Mouse (Mus musculus): ENCODE measurements around the gene Ptpn14.

Ptpn14 gene

DNA sequence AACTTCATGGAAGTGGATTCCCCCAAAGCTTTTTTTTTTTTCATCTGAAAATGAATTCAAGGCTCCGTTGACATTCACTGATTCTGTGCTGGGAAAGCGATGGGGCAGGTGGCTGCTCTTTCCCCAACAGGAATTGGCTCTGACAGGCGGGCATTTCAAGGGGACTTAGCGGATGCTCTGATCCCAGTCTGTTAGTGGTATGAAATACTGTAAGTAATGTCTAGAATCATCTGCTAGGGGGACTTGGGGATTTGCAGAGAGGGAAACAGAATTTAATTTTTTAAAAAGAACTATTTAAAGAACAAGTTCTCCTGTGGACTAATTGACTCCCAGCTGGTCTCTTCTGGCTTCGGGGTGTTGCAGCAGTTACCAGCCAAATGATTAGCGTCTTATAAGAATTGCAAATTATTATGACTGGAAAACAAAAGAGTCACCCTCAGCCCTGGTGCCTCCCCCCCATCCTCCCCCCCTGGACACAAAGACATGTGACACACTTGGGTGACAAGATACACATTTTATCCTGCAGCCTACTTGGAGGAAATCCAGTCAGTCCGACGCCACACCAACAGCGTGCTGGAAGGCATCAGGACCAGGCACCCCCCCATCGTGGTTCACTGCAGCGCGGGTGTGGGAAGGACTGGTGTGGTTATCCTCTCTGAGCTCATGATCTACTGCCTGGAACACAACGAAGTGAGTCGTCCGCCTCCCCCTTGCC, 136.9 kb downstream of the Ptpn14 start:
- DNase-seq (ENCODE audit: low read depth, low spot score): no peak

DNA sequence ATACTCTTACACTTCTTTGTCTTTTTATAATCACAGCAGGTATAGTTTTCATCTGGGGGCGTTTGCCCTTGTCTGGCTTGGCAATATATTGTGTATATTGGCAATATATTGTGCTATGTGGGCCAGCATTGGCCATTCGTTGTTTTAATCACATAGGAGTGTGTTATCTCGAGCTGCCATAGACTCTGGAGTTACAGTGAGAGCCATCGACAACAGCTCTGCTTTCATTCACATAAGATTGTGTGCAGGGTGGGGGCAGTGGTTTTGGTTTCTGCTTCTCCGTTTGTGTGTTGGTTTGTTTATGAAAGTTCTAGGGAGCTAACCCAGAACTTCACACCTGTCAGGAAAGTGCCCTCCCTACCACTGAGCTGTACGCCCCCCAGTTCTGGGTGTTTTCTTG, 138.6 kb downstream of the Ptpn14 start:
- DNase-seq (ENCODE audit: low read depth, low spot score): no peak

DNA sequence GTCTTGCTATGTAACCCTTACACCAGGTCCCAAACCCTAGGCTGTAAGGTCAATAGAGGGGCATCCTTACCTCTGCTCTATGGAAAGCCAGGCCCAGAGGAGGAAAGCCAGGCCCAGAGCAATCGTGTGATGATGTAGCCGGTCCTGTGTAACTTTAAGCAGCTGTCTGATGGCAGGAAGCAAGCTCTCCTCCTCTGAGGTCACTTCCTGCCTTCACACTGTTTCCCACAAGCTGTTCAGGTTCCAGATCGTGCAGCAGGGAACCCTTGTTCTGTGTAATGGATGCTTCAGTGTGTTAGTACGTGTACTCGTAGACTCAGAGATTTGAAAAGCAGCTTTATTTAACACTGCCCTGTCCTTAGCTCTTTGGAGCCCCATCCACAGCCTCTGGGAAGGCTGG, 139.0 kb downstream of the Ptpn14 start:
- no peak for DNase-seq (ENCODE audit: low read depth, low spot score)

DNA sequence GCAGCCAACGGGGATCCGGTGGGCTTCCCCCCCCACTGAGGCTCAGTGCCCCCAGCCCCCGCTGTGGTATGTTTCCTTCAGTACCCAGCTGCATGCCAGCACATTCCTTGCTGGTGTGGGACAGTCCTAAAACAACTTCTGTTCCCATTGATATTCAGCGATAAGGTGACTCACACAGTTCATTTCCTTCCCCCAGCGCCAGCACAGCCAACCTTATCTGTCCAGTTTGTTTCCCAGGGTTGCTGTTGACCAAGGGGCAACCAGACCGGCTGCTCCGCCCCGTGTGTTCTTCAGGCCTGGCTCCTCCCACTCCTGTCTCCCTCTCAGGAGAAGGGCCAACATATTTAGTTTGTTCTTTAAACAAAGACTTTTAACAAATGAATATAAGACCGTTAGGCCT, 139.4 kb downstream of the Ptpn14 start:
- no peak for DNase-seq (ENCODE audit: low read depth, low spot score)

DNA sequence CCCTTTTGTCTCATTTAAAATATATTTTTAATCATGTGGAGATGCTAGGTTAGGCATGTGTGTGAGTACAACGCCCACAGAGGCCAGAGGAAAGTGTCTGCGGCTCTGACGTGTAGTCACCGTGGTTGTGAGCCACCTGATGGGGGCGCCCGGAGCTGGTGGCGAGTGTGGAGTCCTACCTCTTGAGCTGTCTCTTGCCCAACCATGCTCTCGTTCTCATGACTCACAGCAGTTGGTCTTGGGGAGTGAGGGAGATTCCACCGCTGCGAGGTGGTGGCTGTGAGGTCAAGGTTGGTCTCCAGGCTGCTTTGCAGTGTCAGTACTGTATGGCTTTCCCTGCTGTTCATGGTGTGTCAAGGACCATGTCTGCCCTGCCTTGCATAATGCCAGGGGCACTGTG, 140.0 kb downstream of the Ptpn14 start:
- no peak for DNase-seq (ENCODE audit: low read depth, low spot score)

DNA sequence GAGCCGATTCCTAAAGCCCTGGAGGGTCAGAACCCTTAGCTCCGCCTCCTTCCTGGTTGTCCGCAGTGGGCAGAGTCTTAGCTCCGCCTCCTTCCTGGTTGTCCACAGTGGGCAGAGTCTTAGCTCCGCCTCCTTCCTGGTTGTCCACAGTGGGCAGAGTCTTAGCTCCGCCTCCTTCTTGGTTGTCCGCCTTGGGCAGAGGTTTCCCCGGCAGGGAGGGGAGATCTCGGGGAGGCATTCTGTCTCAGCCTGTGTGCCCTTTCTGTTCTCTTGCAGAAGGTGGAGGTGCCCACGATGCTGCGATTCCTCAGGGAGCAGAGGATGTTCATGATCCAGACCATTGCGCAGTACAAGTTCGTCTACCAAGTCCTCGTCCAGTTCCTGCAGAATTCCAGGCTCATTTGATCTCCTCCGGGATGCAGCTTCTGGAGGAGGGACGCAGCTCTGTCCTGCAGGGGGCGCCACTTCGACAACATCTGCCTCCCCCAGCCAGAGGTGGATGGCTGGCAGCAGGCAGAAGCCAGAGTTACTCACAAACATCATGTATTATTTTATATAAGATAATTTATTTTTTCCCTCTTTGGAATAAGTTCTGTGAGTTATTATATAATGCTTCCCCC, 141.7 kb downstream of the Ptpn14 start:
- no peak for DNase-seq (ENCODE audit: low read depth, low spot score)

DNA sequence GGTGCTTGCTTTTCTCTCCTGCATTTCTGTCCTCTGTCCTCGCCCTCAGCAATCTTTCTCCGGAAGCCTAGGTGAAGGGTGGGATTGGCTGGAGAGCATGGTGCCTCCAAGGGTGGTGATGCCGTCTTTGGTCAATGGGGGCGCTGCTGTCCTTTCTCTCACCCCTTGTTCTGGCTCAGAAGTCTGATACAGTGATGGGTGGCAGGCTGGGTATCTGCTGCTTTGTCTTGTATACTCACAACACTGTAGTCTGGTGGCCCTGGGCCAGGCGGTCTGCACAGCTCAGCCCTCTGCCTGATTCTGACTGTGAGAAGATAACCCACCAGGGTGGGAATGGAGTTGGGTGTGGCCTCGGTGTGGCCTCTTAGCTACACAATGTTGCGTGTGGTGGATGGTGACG, 142.5 kb downstream of the Ptpn14 start:
- DNase-seq (ENCODE audit: low read depth, low spot score): no peak

DNA sequence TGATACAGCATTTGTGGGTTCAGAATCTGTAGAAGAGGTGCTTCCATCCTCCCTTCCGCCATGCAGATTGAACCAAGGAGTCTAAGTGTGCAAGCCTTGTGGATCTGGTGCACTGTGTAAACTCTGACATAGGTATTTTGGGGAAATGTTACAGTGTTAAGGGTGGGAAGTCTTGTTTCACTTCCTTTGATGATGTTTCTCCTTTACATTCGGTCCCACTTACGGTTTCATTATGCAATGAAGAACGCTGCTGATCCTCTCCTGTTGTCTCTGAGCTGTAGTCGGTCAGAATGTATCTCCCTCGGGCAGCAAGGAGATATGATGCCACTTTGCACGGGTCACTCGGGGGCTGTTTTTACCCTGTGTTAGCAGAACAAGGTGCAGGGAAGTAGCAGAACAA, 143.6 kb downstream of the Ptpn14 start:
- no peak for DNase-seq (ENCODE audit: low read depth, low spot score)

DNA sequence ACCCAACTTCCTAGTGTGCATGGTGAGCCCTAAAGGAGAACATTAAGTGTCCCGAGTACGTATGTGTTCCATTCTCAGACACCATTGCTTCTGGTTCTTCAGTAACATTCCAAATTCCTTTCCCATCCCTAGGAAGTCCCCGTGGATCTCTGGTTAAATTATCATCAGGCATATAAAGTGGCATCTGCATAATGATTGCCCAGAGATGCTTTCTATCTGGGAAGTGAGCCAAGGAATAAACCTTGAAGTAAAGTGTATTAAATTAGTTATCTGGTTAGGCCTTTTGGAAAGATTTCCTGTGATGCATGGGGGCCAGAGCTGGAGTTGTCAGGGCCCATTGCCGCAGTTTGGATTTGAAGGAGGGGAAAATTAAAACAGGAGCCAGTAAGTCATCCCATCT, 144.0 kb downstream of the Ptpn14 start:
- DNase-seq (ENCODE audit: low read depth, low spot score): no peak

DNA sequence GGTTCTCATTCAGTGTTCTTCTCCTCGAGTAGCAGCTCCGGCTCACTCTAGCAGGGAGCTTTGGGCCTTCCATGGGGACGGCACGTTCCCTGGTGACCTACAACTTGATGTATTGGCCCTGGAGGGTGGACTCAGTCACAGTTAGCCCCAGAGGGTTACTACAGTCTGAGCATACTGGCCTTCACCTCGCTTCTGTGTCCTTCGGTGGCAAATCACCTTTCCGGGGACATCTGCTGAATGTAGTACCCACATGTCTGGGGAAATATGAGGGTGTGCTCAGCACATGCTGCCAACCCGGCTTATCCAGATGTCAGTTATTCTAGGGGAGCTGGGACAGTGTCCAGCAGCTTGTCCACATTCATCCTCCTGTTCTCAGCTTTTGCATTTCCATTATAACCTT, 145.5 kb downstream of the Ptpn14 start:
- no peak for DNase-seq (ENCODE audit: low read depth, low spot score)

DNA sequence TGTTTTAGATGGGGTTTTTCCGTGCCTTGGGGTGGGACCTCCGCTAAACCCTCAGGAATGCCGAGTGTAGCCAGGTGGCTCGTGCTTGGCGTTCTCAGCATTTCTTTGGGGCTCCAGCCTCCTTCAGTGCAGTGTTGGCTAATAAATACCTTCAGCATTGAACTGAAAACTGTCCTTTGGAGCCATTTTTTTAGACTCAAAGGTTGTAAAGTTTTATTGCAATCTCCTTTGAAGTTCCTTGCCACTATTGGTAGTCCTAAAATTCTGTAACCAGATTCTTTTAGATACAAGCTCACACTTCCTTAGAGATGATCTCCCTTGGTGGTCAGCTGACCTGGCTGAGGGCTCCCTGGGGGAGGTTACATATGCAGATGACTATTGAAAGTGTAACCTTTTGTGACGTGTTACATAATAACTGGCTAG, 147.4 kb downstream of the Ptpn14 start:
- no peak for DNase-seq (ENCODE audit: low read depth, low spot score)

DNA sequence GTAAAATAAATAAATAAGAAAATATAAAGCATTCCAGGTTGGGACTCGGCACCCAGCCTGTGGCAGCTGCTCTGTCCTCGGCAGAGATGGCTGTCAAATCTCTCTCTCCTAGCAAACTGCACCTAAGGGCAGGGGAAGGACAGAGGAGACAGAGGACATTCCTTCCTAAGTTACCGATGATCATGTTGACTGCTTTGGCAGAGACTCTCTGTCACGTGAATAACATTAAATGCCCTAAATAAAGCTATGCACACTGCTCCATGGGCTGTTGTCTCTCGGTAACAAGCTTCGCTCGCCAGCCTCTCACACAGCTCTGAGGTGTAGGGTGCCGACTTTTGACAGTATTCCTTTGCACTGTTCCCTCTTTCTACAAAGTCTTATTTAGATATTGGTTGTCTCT, 148.1 kb downstream of the Ptpn14 start:
- DNase-seq (ENCODE audit: low read depth, low spot score): no peak

DNA sequence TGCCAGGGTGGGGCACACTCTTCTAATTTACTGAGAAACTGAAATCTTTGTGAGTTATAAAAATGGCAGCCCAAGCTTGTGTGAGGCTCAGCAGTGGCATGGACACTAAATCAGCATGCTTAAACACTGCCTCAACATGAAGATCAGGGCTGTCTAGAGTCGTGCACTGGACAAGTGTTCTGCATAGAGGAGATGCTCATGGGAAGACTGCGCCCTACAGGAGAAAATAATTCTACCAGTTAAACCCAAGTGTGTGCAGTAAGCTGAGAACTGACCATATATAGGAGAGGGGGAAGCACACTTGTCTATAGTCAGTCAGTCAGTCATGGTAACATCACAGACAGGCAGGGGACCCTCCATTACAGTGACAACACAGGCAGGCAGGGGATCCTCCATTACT, 151.1 kb downstream of the Ptpn14 start:
- DNase-seq (ENCODE audit: low read depth, low spot score): no peak

DNA sequence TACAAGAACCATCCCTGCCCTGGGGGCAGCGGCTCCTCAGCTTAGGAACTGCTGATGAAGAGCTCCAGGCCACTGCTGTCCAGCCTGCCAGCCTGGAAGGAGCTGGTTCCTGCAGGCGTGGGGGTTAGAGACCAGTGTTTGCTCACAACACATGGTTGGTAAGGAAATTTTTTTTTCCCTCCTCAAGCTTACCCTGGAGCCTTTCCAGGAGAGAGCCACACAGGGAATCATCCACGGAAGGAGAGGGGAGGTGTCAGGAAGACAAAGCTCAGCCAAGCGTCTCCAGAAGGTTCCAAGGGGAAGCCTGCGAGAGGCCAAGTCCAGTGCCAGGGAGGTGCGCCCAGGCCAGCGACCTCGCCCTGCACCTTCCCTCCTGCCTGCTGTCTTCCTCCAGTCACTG, 151.9 kb downstream of the Ptpn14 start:
- no peak for DNase-seq (ENCODE audit: low read depth, low spot score)

DNA sequence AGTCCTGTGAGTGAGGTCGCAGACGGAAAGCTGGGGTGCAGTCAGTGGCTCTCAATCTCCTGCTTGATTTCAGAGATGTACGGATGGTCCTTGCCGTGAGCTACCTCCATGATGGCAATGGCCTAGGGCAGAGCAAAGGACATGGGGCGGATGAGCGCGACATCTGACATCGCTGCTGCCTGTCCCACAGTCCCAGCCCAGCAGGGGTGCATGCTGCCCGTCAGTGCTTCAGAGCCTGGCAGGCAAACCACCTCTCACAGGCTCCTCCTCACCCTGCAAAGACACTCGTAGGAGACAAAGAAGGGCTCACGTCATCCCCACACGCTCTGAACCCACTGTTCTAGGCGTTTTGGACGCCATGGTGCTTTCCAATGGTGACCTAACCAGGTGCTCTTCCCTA, 152.7 kb downstream of the Ptpn14 start:
- no peak for DNase-seq (ENCODE audit: low read depth, low spot score)

DNA sequence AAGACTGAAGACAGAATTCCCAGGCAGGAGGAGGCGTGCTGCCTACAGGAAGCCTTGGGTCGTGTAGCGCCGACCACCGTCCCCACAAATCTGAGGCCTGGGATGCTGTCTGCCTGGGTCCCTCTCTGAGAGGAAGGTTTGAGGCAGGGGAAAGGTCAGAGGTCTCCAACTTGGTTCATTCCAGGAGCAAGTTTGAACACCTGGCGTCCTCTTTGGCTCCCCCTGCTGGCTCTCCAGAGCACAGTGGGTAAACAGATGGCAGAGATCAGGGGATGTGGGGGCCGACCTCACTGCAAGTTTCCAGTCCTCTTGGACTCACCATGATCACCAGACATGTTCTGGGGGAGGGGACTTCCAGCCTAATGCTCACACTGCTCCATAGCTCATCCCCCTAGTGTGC, 154.8 kb downstream of the Ptpn14 start:
- peak; percentile 36 for DNase-seq (ENCODE audit: low read depth, low spot score)

DNA sequence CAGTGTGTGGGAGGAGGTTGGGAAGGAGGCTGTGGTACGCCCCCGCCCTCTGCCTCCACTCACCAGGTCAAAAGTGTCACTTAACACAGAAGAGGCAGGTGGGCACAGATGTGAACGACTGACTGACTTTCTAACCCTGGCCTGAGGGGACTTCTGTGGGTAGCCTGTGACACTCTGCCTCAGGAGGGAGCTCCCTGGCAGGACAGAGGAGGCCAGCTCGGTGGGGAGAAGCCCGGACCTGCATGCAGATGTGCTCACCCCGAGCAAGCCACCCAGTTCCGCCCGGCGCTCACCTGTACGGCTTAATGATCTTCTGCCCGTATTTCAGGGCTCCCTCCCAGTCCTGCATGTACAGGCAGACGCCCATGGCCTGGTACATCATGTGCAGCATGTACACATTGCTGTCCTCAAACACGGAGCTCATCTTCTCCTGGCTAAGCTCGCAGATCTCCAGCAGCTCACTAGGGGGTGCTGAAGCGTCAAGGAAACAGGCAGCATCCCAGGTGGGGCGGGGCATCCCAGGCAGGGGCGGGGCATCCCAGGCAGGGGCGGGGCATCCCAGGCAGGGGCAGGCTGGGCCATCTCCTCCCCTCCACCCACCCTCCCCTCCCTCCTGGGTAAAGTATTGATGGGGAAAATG, 155.6 kb downstream of the Ptpn14 start:
- peak; percentile 26 for DNase-seq (ENCODE audit: low read depth, low spot score)

DNA sequence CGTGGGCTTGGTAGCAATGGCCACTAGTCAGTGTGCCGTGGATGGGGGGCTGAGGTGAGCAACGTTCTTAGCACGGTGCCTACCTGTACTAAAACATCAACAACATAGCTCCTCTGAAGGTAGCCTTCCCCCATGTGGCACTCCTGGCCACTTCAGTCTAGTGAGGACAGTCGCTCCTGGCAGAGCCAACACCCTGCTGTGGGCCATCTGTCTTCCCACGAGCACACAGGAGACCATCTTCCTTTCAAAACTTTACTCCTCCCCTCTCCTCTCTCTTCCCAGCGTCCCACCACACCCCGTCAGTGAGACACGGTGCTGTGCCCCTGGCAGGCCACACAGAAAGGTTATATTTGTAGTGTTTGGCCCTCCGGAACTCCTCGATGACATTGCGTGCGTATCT, 156.9 kb downstream of the Ptpn14 start:
- no peak for DNase-seq (ENCODE audit: low read depth, low spot score)

DNA sequence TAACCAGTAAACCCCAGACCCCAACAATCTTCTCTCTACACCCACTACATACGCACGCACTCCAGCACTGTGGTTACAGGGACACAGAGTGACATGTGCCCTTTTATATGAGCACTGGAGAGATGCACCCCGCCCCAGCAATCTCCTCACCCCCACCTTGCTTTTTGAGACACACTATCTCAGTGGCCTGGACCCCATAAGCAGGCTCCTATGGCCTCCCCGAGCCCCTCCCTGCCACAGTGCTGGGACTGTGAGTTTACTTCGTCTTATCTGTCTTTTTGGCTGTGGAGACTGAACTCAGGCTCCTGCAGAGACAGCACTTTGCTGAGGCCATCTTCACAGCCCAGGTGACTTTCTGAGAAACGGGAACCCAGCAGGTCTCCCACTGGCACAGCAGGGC, 157.9 kb downstream of the Ptpn14 start:
- no peak for DNase-seq (ENCODE audit: low read depth, low spot score)

DNA sequence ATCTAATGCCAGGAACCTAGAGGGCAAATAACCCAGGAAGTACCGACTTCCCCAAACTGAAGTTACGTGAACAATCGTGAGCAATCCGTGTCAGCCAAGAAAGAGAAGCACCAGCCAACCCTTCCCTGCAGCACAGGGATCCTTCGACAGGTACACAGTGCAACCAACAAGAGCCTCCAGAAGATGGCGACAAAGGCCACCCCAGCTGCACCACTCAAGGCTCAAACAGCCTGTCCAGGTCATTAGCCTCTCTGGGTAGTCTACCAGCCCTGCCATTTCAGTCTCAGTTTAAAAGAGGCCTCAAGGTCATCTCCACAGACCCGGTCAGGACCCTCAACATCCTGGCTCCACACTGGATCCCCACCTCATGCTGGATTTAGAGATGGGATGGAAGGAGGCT, 159.4 kb downstream of the Ptpn14 start:
- peak; percentile 40 for DNase-seq (ENCODE audit: low read depth, low spot score)

DNA sequence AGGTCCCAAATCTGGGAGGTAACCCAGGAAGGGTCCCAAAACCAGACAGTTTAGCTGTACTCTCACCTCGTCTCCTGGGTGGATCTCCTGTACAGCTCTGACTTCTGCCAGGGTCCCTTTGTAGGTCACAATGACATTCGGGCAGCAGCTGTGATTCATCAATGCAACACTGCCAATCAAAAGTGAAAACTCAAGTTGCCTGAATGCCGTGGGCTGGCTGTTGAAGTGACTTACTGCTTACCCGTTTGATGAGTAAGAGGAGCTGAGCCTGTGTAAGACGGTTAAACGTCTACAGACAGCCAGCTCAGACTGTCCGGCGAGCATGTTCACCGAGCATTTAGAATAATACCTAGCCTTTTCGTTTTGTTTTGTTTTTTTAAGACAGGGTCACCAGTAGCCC, 160.7 kb downstream of the Ptpn14 start:
- no peak for DNase-seq (ENCODE audit: low read depth, low spot score)

DNA sequence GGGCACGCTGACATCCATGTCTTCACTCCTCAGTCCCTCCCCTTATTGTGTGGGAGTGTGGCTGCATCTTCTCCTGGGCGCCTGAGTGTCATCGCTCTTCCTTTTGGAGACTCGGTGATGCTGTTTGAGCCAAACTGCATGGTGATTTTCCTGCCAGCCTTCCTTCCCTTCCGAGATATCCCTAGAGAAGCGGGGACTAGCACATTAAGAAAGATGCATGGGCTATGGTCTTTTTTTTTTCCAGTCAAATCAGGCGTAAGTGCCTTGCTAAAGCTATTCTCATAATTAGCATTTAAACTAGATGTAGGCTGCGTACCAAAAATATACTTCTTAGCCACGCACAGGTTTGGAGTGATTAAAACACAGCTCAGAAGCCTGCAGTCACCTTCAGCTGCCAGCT, 166.1 kb downstream of the Ptpn14 start:
- DNase-seq (ENCODE audit: low read depth, low spot score): no peak

DNA sequence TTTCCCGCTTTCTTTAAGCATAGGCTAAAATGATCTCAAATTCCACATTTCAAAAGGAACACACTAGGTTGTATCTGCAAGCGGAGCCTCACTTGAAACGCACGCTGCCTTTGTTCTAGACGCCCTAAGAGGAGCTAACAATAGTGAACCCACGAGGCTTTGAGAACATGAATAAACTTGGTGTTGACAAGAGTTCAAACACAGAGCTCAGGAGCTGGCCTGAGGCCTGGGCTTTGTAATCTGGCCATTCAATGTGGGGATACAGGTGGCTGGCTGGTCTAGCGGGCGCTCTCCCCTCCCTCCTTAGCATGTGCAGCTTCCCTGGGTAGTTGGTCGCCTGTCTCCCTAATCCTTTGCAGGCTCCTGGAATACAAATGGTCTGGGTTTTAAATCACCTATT, 169.8 kb downstream of the Ptpn14 start:
- DNase-seq (ENCODE audit: low read depth, low spot score): no peak

All from retina, adult 2 months (tissue).